Mouse (Mus musculus) fat pad, adult 2 months (tissue): ENCODE data around the gene Cdc25b.

Experiments
- DNase-seq: peaks from one replicate; pipeline ENCODE4 v3.0.0-alpha.2; 2011; ENCODE audit warnings: low read depth, low spot score; ENCODE audit errors: extremely low read depth

Cdc25b gene

GRCm38 (mm10) chr2:131189521-131190309, 3.0 kb downstream of the Cdc25b start:
- no peak for DNase-seq

- no peak for DNase-seq
Observed at GRCm38 (mm10) chr2:131190344-131191004, 3.7 kb downstream of the Cdc25b start.

DNA sequence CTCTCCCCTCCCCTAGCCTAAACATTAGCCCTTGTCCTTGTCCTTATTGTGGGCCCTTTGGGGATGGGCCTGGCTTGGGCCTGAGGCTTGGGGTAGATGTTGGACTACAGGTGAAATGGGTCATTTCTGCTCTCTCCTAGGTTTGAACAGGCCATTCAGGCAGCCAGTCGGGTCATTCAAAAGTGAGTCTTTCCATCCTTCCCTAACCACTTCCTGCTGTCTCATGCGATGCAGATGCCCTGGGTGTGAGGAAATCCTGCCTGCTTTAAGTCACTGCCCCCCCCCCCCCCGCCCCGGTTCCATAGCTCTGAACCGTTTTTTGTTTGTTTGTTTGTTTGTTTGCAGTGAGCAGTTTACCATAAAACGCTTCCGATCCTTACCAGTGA, 4.2 kb downstream of the Cdc25b start:
- no peak for DNase-seq

DNA sequence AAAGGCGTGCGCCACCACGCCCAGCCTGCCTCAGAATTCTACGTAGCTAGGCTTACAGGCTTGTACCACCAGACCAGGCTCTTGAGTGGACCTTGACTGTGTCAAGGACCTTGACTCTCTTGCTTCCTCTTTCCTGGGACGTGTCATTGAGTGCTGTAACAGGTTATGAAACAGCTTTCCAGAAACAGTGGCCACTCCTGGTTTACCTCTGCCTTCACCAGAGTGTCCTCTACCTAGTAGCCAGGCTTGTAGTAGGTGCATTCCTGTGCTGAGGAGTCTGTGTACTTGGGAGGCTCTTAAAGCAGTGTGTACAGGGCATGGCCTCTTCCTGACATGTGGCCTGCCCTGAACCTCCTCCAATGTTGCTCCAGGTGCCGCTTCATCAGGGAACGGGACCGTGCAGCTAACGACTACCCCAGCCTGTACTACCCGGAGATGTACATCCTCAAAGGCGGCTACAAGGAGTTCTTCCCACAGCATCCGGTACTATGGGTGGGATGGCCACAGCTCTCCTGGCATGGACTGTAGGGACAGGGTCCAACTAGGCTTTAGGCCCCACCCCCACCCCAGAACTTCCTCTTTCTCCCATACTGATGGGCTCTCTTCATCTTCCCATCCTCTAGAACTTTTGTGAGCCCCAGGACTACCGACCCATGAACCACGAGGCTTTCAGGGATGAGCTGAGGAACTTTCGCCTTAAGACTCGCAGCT, 10.0 kb downstream of the Cdc25b start:
- DNase-seq, result no peak

- no peak for DNase-seq
Observed at GRCm38 (mm10) chr2:131200710-131201109, 14.0 kb downstream of the Cdc25b start.

GRCm38 (mm10) chr2:131201262-131201661, 14.5 kb downstream of the Cdc25b start:
- no peak for DNase-seq

DNA sequence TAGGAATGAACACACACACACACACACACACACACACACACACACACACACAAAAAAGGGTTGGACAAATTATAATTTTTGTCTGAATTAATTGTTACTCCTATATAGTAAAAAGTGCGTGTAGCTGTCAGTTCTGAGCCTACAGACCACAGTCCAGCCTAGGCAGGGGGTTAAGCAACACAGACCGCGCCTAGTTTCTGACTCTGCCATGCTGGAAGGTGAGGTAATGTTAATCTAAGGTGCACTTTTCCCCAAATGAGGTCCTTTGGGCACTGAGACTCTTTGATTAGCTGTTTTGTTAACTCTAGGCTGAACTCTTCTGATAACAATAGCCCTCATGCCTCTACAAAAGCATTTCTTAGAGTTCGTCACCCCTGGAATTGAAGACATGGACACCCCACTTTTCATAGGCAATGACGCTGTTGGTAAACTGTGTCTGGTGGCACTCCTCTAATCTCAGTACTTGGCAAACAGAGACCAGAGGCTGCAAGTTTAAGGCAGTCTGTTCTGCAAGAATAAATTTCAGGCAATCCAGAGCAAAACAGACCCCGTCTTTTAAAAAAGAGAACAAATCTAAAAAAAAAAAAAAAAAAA, 17.2 kb downstream of the Cdc25b start:
- no peak for DNase-seq

DNA sequence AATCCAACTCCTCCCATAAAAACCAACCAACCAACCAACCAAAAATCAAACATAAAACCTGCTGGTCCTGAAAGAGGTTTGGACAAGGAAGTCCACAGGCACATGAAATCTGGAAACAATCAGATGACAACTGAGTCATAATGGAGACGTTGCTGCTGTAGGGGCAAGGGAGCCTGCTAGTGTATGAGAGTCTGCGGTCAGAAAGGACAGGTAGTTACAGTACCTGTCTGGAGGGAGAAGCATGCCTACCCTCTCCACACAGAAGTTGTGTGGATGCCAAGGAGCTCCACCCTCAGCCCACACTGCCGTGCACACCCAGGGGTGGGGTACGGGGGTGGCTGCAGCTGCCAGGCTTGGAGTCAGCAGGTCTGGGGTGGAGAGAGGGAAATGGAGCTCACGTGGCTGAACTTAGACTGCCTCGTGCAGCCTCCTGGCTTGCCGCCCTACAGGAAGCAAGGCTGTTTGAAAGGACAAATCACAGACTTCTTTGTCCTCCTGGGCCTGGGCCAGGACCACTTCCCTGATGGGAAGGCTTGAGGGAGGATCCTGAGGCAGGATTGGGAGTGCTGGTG, 17.7 kb downstream of the Cdc25b start:
- DNase-seq, result peak; percentile 89

GRCm38 (mm10) chr2:131205521-131206182, 18.9 kb downstream of the Cdc25b start:
- DNase-seq, result no peak

GRCm38 (mm10) chr2:131206778-131207177, 20.0 kb downstream of the Cdc25b start, which contains the start of gene Ap5s1:
TSS of gene Ap5s1 (plus strand) at chr2:131207078.
- DNase-seq, result no peak

GRCm38 (mm10) chr2:131208356-131208755, 21.6 kb downstream of the Cdc25b start:
- no peak for DNase-seq

DNA sequence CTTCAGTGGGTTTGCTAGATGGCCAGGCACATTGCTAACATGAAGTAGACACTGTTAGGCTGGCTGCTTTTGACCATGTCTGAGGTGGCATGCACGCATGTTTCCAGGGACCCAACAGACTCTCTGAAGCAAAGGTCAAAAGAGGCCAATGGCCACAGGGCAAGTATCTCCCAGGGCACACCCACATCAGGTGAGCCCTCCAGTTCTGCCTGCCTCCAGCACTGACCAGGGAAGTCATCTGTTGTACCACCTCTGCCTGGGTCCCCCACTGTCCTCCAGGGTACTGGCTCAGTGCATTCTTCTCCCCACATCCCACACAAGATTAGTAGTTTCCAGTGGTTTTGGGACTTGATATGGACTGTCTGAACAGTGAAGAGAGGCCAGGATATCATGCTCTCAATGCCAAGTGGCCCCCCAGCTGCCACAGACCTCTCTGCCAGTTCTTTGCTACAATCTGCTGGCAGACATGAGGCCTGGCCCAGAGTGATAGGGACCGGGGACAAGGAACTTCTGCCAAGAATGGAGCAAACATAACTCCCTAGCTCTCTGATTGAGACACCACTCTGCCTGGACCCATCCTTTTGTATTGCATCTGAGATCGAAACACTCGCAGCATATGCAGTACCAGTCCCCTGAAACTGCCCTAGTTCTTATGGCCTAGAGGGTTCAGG, 22.5 kb downstream of the Cdc25b start:
- no peak for DNase-seq

DNA sequence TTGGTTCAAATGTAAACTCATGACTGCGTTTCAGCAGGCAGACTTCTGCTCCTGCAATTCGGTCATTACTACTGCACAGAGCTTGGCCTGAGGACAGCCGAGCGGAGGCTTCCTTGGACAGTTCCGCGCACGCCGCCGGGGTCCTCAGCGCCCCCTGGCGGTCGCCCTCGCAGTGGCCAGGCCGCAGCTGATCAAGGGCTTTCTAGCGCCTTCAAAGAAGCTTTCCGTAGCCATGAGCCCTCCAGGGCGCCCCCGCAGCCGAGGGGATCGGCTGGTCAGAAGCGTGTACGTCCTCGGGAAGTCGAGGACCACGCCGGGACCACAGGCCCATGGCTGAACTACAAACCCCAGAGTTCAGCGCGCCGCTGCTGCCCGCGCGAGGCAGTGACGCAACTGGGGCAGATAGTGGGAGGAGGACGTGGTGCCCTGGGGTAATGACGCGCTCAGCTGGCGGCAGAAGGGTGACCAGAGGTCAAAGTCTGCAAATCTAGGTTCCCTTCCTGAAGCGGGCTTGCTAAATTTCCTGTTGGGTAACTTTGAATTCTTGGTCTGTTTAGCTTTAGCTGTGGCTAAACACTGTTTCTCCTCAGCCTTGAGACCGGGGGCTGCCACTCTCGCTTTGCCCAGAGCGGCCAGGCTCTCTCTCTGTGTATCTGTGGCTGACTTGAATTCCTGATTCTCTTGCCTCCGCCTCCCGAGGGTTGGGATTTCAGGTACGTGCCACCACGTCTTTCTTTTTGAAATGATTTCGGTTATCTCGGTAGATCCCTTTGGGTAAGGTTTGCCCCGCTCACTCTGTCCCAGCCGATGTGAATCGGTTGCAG, 23.4 kb downstream of the Cdc25b start:
- DNase-seq, result no peak

DNA sequence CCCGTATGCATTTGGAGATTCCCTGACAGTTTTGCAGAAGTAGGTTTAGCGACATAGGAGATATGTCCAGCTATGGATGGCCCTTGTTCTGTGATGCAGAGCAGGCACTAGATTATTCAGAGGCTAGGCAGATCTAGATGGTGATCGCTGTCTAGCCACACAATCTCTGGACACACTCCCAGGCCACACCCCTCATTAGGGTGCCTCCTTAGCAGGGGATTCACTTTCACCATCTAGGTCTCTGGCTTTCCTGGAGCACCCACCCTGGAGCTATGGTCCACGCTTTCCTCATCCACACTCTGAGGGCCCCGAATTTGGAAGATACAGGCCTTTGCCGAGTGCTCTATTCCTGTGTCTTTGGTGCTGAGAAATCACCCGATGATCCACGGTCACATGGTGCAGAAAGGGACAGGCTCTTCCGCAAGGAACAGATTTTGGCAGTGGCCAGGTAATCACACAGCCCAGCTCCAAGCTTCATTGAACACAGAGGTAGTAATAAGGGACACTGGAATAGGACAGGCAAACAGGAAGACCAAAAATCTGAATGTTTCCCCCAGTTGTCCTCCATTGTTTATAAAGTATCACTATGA, 24.4 kb downstream of the Cdc25b start:
- DNase-seq, result no peak

- no peak for DNase-seq
Observed at GRCm38 (mm10) chr2:131213773-131214172, 27.0 kb downstream of the Cdc25b start.

- DNase-seq, result no peak
Observed at GRCm38 (mm10) chr2:131215941-131216858, 29.5 kb downstream of the Cdc25b start.

- no peak for DNase-seq
Observed at GRCm38 (mm10) chr2:131220030-131220429, 33.3 kb downstream of the Cdc25b start.
